Mouse (Mus musculus): Measurements from ENCODE around the gene F2.

F2 gene

GRCm38 (mm10) chr2:91636229-91636628 is at the start of gene F2:
TSS of gene F2 (minus strand) at chr2:91636414.
- in situ Hi-C loops (cut with MboI, MseI) = no loop called here

- in situ Hi-C loops (cut with MboI, MseI) = no loop called here
Measured at GRCm38 (mm10) chr2:91683919-91684318, 47.7 kb upstream of the F2 start.

- in situ Hi-C loops (cut with MboI, MseI) = no loop called here
Measured at GRCm38 (mm10) chr2:91682850-91683249, 46.6 kb upstream of the F2 start.

GRCm38 (mm10) chr2:91676961-91677360 is 40.7 kb upstream of the F2 start:
- in situ Hi-C loops (cut with MboI, MseI) = no loop called here

GRCm38 (mm10) chr2:91676420-91676819 is 40.2 kb upstream of the F2 start:
- in situ Hi-C loops (cut with MboI, MseI) = no loop called here

GRCm38 (mm10) chr2:91674895-91675294 is 38.7 kb upstream of the F2 start:
- in situ Hi-C loops (cut with MboI, MseI) = no loop called here

GRCm38 (mm10) chr2:91673587-91673986 is 37.4 kb upstream of the F2 start:
- in situ Hi-C loops (cut with MboI, MseI) = no loop called here

GRCm38 (mm10) chr2:91670038-91670437 is 33.8 kb upstream of the F2 start:
- in situ Hi-C loops (cut with MboI, MseI) = no loop called here

- in situ Hi-C loops (cut with MboI, MseI) = no loop called here
Measured at GRCm38 (mm10) chr2:91669326-91669725, 33.1 kb upstream of the F2 start.

- in situ Hi-C loops (cut with MboI, MseI) = no loop called here
Measured at GRCm38 (mm10) chr2:91667747-91668146, 31.5 kb upstream of the F2 start.

- in situ Hi-C loops (cut with MboI, MseI) = no loop called here
Measured at GRCm38 (mm10) chr2:91666386-91666910, 30.2 kb upstream of the F2 start.

- in situ Hi-C loops (cut with MboI, MseI) = no loop called here
Measured at GRCm38 (mm10) chr2:91664780-91665179, 28.6 kb upstream of the F2 start.

- in situ Hi-C loops (cut with MboI, MseI) = no loop called here
Measured at GRCm38 (mm10) chr2:91660981-91661380, 24.8 kb upstream of the F2 start.

- in situ Hi-C loops (cut with MboI, MseI) = no loop called here
Measured at GRCm38 (mm10) chr2:91659657-91660056, 23.4 kb upstream of the F2 start.

- in situ Hi-C loops (cut with MboI, MseI) = no loop called here
Measured at GRCm38 (mm10) chr2:91656774-91657173, 20.6 kb upstream of the F2 start.

GRCm38 (mm10) chr2:91655827-91656226 is 19.6 kb upstream of the F2 start:
- in situ Hi-C loops (cut with MboI, MseI) = no loop called here

- in situ Hi-C loops (cut with MboI, MseI) = no loop called here
Measured at GRCm38 (mm10) chr2:91655388-91655787, 19.2 kb upstream of the F2 start.

- in situ Hi-C loops (cut with MboI, MseI) = loop anchor here (5.0 kb wide), 1 partner anchor 74 kb away; no protein-coding TSS in a partner anchor
Measured at GRCm38 (mm10) chr2:91652863-91653262, 16.6 kb upstream of the F2 start.

GRCm38 (mm10) chr2:91651458-91652258 is 15.4 kb upstream of the F2 start:
- in situ Hi-C loops (cut with MboI, MseI) = loop anchor here (5.0 kb wide), 1 partner anchor 76 kb away; no protein-coding TSS in a partner anchor

GRCm38 (mm10) chr2:91650360-91650995 is 14.3 kb upstream of the F2 start:
- in situ Hi-C loops (cut with MboI, MseI) = loop anchor here (5.0 kb wide), 1 partner anchor 77 kb away; no protein-coding TSS in a partner anchor

GRCm38 (mm10) chr2:91649553-91650359 is 13.5 kb upstream of the F2 start, which contains the start of the genes Zfp408 and Arhgap1:
TSS of gene Zfp408 (minus strand) at chr2:91649791.
TSS of gene Arhgap1 (plus strand) at chr2:91649860.
- in situ Hi-C loops (cut with MboI, MseI) = loop anchor here (5.0 kb wide), 1 partner anchor 78 kb away; no protein-coding TSS in a partner anchor

- in situ Hi-C loops (cut with MboI, MseI) = no loop called here
Measured at GRCm38 (mm10) chr2:91649152-91649551, 12.9 kb upstream of the F2 start.

Data from regulatory T cell (primary cell).